Mouse (Mus musculus) neural tube, embryonic 12.5 days (tissue): ENCODE measurements around the gene Aldh3a2. TPM values are rescaled to one million over a fixed set of nuclear protein-coding genes. Genes with fewer than 3 reads are reported as not detected.
"Not testable (repeated sequence)": the region's sequence is repeated elsewhere in the genome, so short reads cannot be mapped to it uniquely, and the experiment has no call there.

Experiments
- ATAC-seq: fragments of 200-750 bp; cut with Nextera tagmentation; 2 replicates; pipeline ENCODE4 v1.8.0; 2017; ENCODE audit warnings: low read depth, mild to moderate bottlenecking, moderate TSS enrichment, moderate library complexity; ENCODE audit not compliant: low FRiP score
- H3K27ac ChIP-seq: fragments of 300-500 bp; sonication (generic); 2 replicates; pipeline ENCODE4 v1.5.1; 2016
- H3K27me3 ChIP-seq: fragments of 300-500 bp; sonication (generic); replicated peaks from 2 replicates; pipeline ENCODE4 v1.6.1; 2016; ENCODE audit warnings: mild to moderate bottlenecking
- H3K36me3 ChIP-seq: fragments of 300-500 bp; sonication (generic); 2 replicates; pipeline ENCODE4 v1.6.1; 2016; ENCODE audit warnings: mild to moderate bottlenecking
- H3K4me1 ChIP-seq: fragments of 300-500 bp; sonication (generic); 2 replicates; pipeline ENCODE4 v1.6.1; 2016
- H3K4me2 ChIP-seq: fragments of 300-500 bp; sonication (generic); replicated peaks from 2 replicates; pipeline ENCODE4 v1.6.1; 2016; ENCODE audit warnings: mild to moderate bottlenecking
- H3K4me3 ChIP-seq: fragments of 300-500 bp; sonication (generic); 2 replicates; pipeline ENCODE4 v1.5.1; 2016
- H3K9ac ChIP-seq: fragments of 300-500 bp; sonication (generic); 2 replicates; pipeline ENCODE4 v1.6.1; 2016; ENCODE audit warnings: mild to moderate bottlenecking
- H3K9me3 ChIP-seq: fragments of 300-500 bp; sonication (generic); 2 replicates; pipeline ENCODE4 v1.6.1; 2016; ENCODE audit warnings: mild to moderate bottlenecking
- WGBS: fragments of 180-500 bp; shearing (Covaris S2); methylation state at CpG from one replicate; pipeline ENCODE4 v1.1.7; 2016; 5-methylcytosine and 5-hydroxymethylcytosine counted together
- polyA plus RNA-seq: library from polyadenylated mRNA; unstranded; fragments of >200 nt; fragmentation: Nextera tagmentation; extraction: Ambion mirVana; gene quantifications from 2 replicates; pipeline ENCODE4 v1.2.1, GENCODE M21; 2016

The Aldh3a2 gene
- polyA plus RNA-seq, 1 experiment from 2014 or later: 23.0 TPM

- H3K4me3 ChIP-seq: no peak overlapping the region
- WGBS: 96% methylated on average over 10 of the region's 10 CpGs
- no peak overlapping the region for H3K27ac ChIP-seq
- no peaks in the 10 kb centered on the region for H3K27me3 ChIP-seq
- H3K36me3 ChIP-seq: no peaks in the 10 kb centered on the region
- H3K4me1 ChIP-seq: no peaks in the 10 kb centered on the region
- no peaks in the 10 kb centered on the region for H3K9me3 ChIP-seq
- no peak for ATAC-seq
- H3K4me2 ChIP-seq: no peak overlapping the region
- H3K9ac ChIP-seq: no peak overlapping the region
Observed at GRCm38 (mm10) chr11:61205167-61205950, 61.9 kb downstream of the Aldh3a2 start.

- no peak overlapping the region for H3K9ac ChIP-seq
- no peak overlapping the region for H3K4me2 ChIP-seq
- no peaks in the 10 kb centered on the region for H3K4me1 ChIP-seq
- H3K4me3 ChIP-seq: no peak overlapping the region
- no peak for ATAC-seq
- no peak overlapping the region for H3K27ac ChIP-seq
- H3K36me3 ChIP-seq: no peaks in the 10 kb centered on the region
- WGBS: 86% methylated on average over 2 of the region's 2 CpGs
- no peaks in the 10 kb centered on the region for H3K27me3 ChIP-seq
- H3K9me3 ChIP-seq: no peaks in the 10 kb centered on the region
Observed at GRCm38 (mm10) chr11:61202810-61203209, 64.5 kb downstream of the Aldh3a2 start.

- Histone ChIP-seq H3K4me1 (no peaks in the 10 kb centered on the region), H3K36me3 (no peaks in the 10 kb centered on the region), H3K9me3 (no peaks in the 10 kb centered on the region), H3K27ac (no peak overlapping the region), H3K4me3 (no peak overlapping the region), H3K4me2 (no peak overlapping the region), H3K27me3 (no peaks in the 10 kb centered on the region), H3K9ac (no peak overlapping the region)
- 73% methylated on average over 6 of the region's 6 CpGs for WGBS
- ATAC-seq: no peak
Observed at GRCm38 (mm10) chr11:61202186-61202585, 65.1 kb downstream of the Aldh3a2 start.

- no peaks in the 10 kb centered on the region for H3K4me1 ChIP-seq
- no peak for ATAC-seq
- H3K9me3 ChIP-seq: no peaks in the 10 kb centered on the region
- WGBS: 76% methylated on average over 4 of the region's 4 CpGs
- no peaks in the 10 kb centered on the region for H3K27me3 ChIP-seq
- H3K27ac ChIP-seq: no peak overlapping the region
- no peak overlapping the region for H3K4me2 ChIP-seq
- no peak overlapping the region for H3K4me3 ChIP-seq
- H3K36me3 ChIP-seq: no peaks in the 10 kb centered on the region
- H3K9ac ChIP-seq: no peak overlapping the region
Observed at GRCm38 (mm10) chr11:61199620-61200362, 67.5 kb downstream of the Aldh3a2 start.

- Histone ChIP-seq H3K27me3 (no peaks in the 10 kb centered on the region), H3K9ac (no peak overlapping the region), H3K27ac (no peak overlapping the region), H3K36me3 (no peaks in the 10 kb centered on the region), H3K9me3 (no peaks in the 10 kb centered on the region), H3K4me1 (no peaks in the 10 kb centered on the region), H3K4me3 (no peak overlapping the region), H3K4me2 (no peak overlapping the region)
- no peak for ATAC-seq
Observed at GRCm38 (mm10) chr11:61197935-61198334, 69.3 kb downstream of the Aldh3a2 start.

- no peak overlapping the region for H3K4me3 ChIP-seq
- no peak overlapping the region for H3K9ac ChIP-seq
- 92% methylated on average over 14 of the region's 14 CpGs for WGBS
- no peak overlapping the region for H3K27ac ChIP-seq
- H3K9me3 ChIP-seq: no peaks in the 10 kb centered on the region
- ATAC-seq: no peak
- H3K4me2 ChIP-seq: no peak overlapping the region
- no peaks in the 10 kb centered on the region for H3K36me3 ChIP-seq
- no peaks in the 10 kb centered on the region for H3K4me1 ChIP-seq
- no peaks in the 10 kb centered on the region for H3K27me3 ChIP-seq
Observed at GRCm38 (mm10) chr11:61196616-61197353, 70.5 kb downstream of the Aldh3a2 start.

- Histone ChIP-seq H3K27me3 (no peaks in the 10 kb centered on the region), H3K9me3 (no peaks in the 10 kb centered on the region), H3K4me2 (no peak overlapping the region), H3K4me3 (no peak overlapping the region), H3K4me1 (no peaks in the 10 kb centered on the region), H3K36me3 (no peaks in the 10 kb centered on the region), H3K27ac (no peak overlapping the region), H3K9ac (no peak overlapping the region)
- ATAC-seq: no peak
- WGBS: 11% methylated on average over 9 of the region's 9 CpGs
Observed at GRCm38 (mm10) chr11:61193392-61193791, 73.9 kb downstream of the Aldh3a2 start.

GRCm38 (mm10) chr11:61192779-61193178, 74.5 kb downstream of the Aldh3a2 start:
- 98% methylated on average over 2 of the region's 2 CpGs for WGBS
- Histone ChIP-seq H3K4me2 (no peak overlapping the region), H3K9ac (no peak overlapping the region), H3K4me3 (no peak overlapping the region), H3K36me3 (no peaks in the 10 kb centered on the region), H3K27ac (no peak overlapping the region), H3K4me1 (no peaks in the 10 kb centered on the region), H3K27me3 (no peaks in the 10 kb centered on the region), H3K9me3 (no peaks in the 10 kb centered on the region)
- no peak for ATAC-seq

- H3K27ac ChIP-seq, ATAC-seq, H3K4me1 ChIP-seq, H3K4me2 ChIP-seq, H3K9ac ChIP-seq, H3K27me3 ChIP-seq, H3K9me3 ChIP-seq, H3K36me3 ChIP-seq, H3K4me3 ChIP-seq: not testable (repeated sequence)
- WGBS: 93% methylated on average over 8 of the region's 10 CpGs
Observed at GRCm38 (mm10) chr11:61192123-61192522, 75.1 kb downstream of the Aldh3a2 start.

- no peaks in the 10 kb centered on the region for H3K27me3 ChIP-seq
- no peak overlapping the region for H3K4me2 ChIP-seq
- no peak overlapping the region for H3K27ac ChIP-seq
- H3K9ac ChIP-seq: no peak overlapping the region
- no peak for ATAC-seq
- no peak overlapping the region for H3K4me3 ChIP-seq
- no peaks in the 10 kb centered on the region for H3K9me3 ChIP-seq
- WGBS: 67% methylated on average over 2 of the region's 2 CpGs
- H3K4me1 ChIP-seq: no peaks in the 10 kb centered on the region
- no peaks in the 10 kb centered on the region for H3K36me3 ChIP-seq
Observed at GRCm38 (mm10) chr11:61190776-61191175, 76.5 kb downstream of the Aldh3a2 start.

- H3K4me3 ChIP-seq: no peak overlapping the region
- WGBS: 83% methylated on average over 1 of the region's 1 CpGs
- no peaks in the 10 kb centered on the region for H3K4me1 ChIP-seq
- H3K27ac ChIP-seq: no peak overlapping the region
- no peak overlapping the region for H3K9ac ChIP-seq
- no peak for ATAC-seq
- H3K27me3 ChIP-seq: no peaks in the 10 kb centered on the region
- H3K4me2 ChIP-seq: no peak overlapping the region
- no peaks in the 10 kb centered on the region for H3K9me3 ChIP-seq
- no peaks in the 10 kb centered on the region for H3K36me3 ChIP-seq
Observed at GRCm38 (mm10) chr11:61183820-61184219, 83.4 kb downstream of the Aldh3a2 start.

GRCm38 (mm10) chr11:61181624-61182023, 85.6 kb downstream of the Aldh3a2 start:
- no peaks in the 10 kb centered on the region for H3K9me3 ChIP-seq
- H3K27ac ChIP-seq: no peak overlapping the region
- H3K36me3 ChIP-seq: no peaks in the 10 kb centered on the region
- no peaks in the 10 kb centered on the region for H3K27me3 ChIP-seq
- H3K9ac ChIP-seq: no peak overlapping the region
- no peaks in the 10 kb centered on the region for H3K4me1 ChIP-seq
- no peak for ATAC-seq
- no peak overlapping the region for H3K4me3 ChIP-seq
- no peak overlapping the region for H3K4me2 ChIP-seq
